Mouse (Mus musculus): ENCODE data around the gene Vmn1r93. TPM values are rescaled to one million over a fixed set of nuclear protein-coding genes. Genes with fewer than 3 reads are reported as not detected.
"Not testable (repeated sequence)": the region's sequence is repeated elsewhere in the genome, so short reads cannot be mapped to it uniquely, and the experiment has no call there.

Gene Vmn1r93
- polyA plus RNA-seq (2012; rRNA removed): not detected in 2 replicates

DNA sequence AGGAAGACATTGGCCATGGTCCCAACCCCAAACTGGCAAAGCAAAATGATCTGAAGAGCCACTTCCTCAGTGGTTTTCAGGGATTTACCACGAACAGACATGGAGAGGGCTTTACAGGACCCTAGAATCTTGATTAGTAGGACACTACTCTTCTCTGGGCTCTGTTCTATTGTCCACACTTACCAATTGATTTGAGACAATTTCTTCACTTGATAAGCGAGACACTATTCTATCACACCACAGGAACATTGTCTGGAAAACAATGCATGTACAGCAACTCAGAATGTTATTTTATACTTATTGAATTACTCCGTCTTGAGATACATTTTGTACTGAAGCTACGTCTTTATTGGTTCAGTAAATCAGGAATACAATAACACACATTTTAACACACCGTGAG is at the start of gene Vmn1r93:
TSS of gene Vmn1r93 (minus strand) at position 101 of the 400 bp plus-strand sequence.
- not testable (repeated sequence) for DNase-seq (ENCODE audit: low spot score)

DNA sequence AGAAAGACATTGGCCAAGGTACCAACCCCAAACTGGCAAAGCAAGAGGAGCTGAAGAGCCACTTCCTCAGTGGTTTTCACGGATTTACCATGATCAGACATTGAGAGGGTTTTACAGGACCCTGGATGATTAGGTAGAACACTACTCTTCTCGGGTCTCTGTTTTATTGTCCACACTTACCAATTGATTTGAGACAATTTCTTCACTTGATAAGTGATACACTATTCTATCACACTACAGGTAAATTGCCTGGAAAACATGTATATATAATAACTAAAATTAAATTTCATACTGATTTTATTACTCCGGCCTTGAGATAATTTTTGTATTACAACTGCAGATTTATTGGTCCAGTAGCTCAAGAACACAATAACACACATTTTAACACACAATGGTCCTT is 29.4 kb upstream of the Vmn1r93 start, which contains the start of gene Vmn1r94:
TSS of gene Vmn1r94 (minus strand) at position 101 of the 400 bp plus-strand sequence.
- not testable (repeated sequence) for DNase-seq (ENCODE audit: low spot score)

DNA sequence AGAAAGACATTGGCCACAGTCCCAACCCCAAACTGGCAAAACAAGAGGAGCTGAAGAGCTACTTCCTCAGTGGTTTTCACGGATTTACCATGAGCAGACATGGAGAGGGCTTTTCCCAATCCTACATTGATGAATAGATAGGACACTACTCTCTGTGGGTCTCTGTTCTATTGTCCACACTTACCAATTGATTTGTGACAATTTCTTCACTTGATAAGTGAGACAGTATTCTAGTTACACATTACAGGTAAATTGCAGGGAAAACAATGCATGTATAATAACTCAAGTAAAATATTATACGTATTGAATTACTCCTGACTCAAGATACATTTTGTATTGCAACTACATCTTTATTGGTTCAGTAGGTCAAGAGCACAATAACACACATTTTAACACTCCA is 16.4 kb downstream of the Vmn1r93 start, which contains the start of gene Gm16442:
TSS of gene Gm16442 (minus strand) at position 101 of the 400 bp plus-strand sequence.
- DNase-seq (ENCODE audit: low spot score): not testable (repeated sequence)

DNA sequence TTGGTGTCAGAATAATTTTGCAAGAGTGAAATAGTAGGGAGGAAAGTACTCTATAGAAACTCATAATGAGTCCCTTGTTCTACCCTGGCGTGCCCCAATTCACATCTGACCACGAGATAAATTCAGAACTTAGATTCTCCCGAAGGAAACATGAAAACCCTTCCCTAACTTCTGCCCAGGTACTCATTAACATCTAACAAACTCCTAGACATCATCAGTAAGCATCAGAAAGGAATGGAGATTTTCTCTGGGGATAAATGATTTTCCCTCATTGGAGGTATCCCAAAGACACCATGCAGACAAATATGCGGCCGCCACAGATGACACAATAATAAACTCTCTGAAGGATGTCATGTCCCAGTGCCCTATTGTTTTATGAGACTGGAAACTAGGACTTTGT is 39.5 kb downstream of the Vmn1r93 start, which contains the start of gene Vmn1r91:
TSS of gene Vmn1r91 (plus strand) at position 301 of the 400 bp plus-strand sequence.
- DNase-seq (ENCODE audit: low spot score): not testable (repeated sequence)

Other genes starting within 250 kb of the Vmn1r93 start
- gene Pvr, start 217.9 kb downstream of the Vmn1r93 start, polyA plus RNA-seq (2012; rRNA removed): 15.2 and 16.8 TPM in 2 replicates
- 0.10 and 0.19 TPM in 2 replicates for gene Igsf23, start 188.3 kb downstream of the Vmn1r93 start, polyA plus RNA-seq (2012; rRNA removed)
- gene Ceacam20, start 173.7 kb downstream of the Vmn1r93 start, polyA plus RNA-seq (2012; rRNA removed): not detected in 2 replicates
- not detected in 2 replicates for gene Nlrp9b, start 147.6 kb downstream of the Vmn1r93 start, polyA plus RNA-seq (2012; rRNA removed)
- not detected in 2 replicates for gene Vmn1r91, start 39.4 kb downstream of the Vmn1r93 start, polyA plus RNA-seq (2012; rRNA removed)
- gene Gm16442, start 16.5 kb downstream of the Vmn1r93 start, polyA plus RNA-seq (2012; rRNA removed): not detected in 2 replicates
- not detected in 2 replicates for gene Vmn1r94, start 29.3 kb upstream of the Vmn1r93 start, polyA plus RNA-seq (2012; rRNA removed)
- gene Vmn1r95, start 54.6 kb upstream of the Vmn1r93 start, polyA plus RNA-seq (2012; rRNA removed): not detected in 2 replicates
- gene Gm6164, start 66.5 kb upstream of the Vmn1r93 start, polyA plus RNA-seq (2012; rRNA removed): not detected in 2 replicates
- gene Gm4498, start 94.7 kb upstream of the Vmn1r93 start, polyA plus RNA-seq (2012; rRNA removed): not detected in 2 replicates
- not detected in 2 replicates for gene Gm5890, start 123.7 kb upstream of the Vmn1r93 start, polyA plus RNA-seq (2012; rRNA removed)
- not detected in 2 replicates for gene Gm4133, start 195.0 kb upstream of the Vmn1r93 start, polyA plus RNA-seq (2012; rRNA removed)
- not detected in 2 replicates for gene Gm5728, start 236.3 kb upstream of the Vmn1r93 start, polyA plus RNA-seq (2012; rRNA removed)